Mouse (Mus musculus): Measurements from ENCODE around the gene Ly75. TPM values are rescaled to one million over a fixed set of nuclear protein-coding genes. Genes with fewer than 3 reads are reported as not detected.

Gene Ly75
- total and polyA plus RNA-seq, 3 experiments = 1.1 to 2.2 TPM; not detected in 1

- Histone ChIP-seq H3K9ac (ENCODE audit: control insufficient read depth, low read depth, low read length, poor library complexity, severe bottlenecking) (no peak overlapping the region), H3K4me1 (ENCODE audit: control insufficient read depth in 1 of 2, insufficient read depth in 2 of 2, low read length in 2 of 2) (no peaks in the 10 kb centered on the region), H3K9me3 (replicated peaks; ENCODE audit: insufficient read depth, low read length) (no peaks in the 10 kb centered on the region), H3K79me2 (ENCODE audit: control insufficient read depth, insufficient read depth, low read length, poor library complexity) (no peaks in the 10 kb centered on the region), H3K27ac (ENCODE audit: control insufficient read depth, low read depth, low read length) (no peak overlapping the region), H3K4me3 (ENCODE audit: control insufficient read depth in 1 of 2, insufficient read depth in 1 of 2, low read depth in 2 of 2, low read length in 2 of 2) (no peak overlapping the region), H3K27me3 (ENCODE audit: control insufficient read depth in 1 of 2, insufficient read depth in 2 of 2, low read length in 2 of 2) (no peaks in the 10 kb centered on the region), H3K36me3 (ENCODE audit: control insufficient read depth in 1 of 2, insufficient read depth in 2 of 2, low read length in 2 of 2) (no peaks in the 10 kb centered on the region)
- DNase-seq (ENCODE audit: low read depth, low spot score) = no peak
- TF ChIP-seq CTCF (IDR thresholded peaks at IDR 0.05 in 2 of 3, conservative IDR thresholded peaks at IDR 0.05 in 1 of 3; ENCODE audit: control insufficient read depth in 1 of 3, insufficient read depth in 1 of 3, low read depth in 2 of 3, low read length in 3 of 3, poor library complexity in 1 of 3, severe bottlenecking in 1 of 3) (no peak), ETS1 (IDR thresholded peaks at IDR 0.05; ENCODE audit: low read depth, low read length) (no peak), NRF1 (IDR thresholded peaks at IDR 0.05; ENCODE audit: insufficient read depth, low read depth, low read length, poor library complexity, severe bottlenecking) (no peak), POLR2AphosphoS5 (IDR thresholded peaks at IDR 0.05; ENCODE audit: borderline replicate concordance, low read depth, low read length) (no peak), MXI1 (IDR thresholded peaks at IDR 0.05; ENCODE audit: low read depth, low read length) (no peak), ZKSCAN1 (IDR thresholded peaks at IDR 0.05; ENCODE audit: low read depth, low read length) (no peak), MEF2A (IDR thresholded peaks at IDR 0.05; ENCODE audit: extremely low read depth, insufficient replicate concordance, low read depth, low read length, poor library complexity, severe bottlenecking) (no peak), TAL1 (IDR thresholded peaks at IDR 0.05; ENCODE audit: low read length) (no peak), CHD2 (IDR thresholded peaks at IDR 0.05; ENCODE audit: low read length) (no peak), HCFC1 (IDR thresholded peaks at IDR 0.05; ENCODE audit: low read depth, low read length) (no peak), MAZ (IDR thresholded peaks at IDR 0.05; ENCODE audit: low read depth, low read length) (no peak), MYC (IDR thresholded peaks at IDR 0.05; ENCODE audit: low read depth, low read length) (no peak), MYB (IDR thresholded peaks at IDR 0.05; ENCODE audit: low read depth, low read length) (no peak), TCF12 (IDR thresholded peaks at IDR 0.05; ENCODE audit: low read depth, low read length) (no peak), ZNF384 (IDR thresholded peaks at IDR 0.05; ENCODE audit: low read depth, low read length) (no peak), MAFK (IDR thresholded peaks at IDR 0.05; ENCODE audit: borderline replicate concordance, low read depth, low read length) (no peak)
These were observed 122.3 kb downstream of the Ly75 start for GRCm38 (mm10) chr2:60260621-60261350.

GRCm38 (mm10) chr2:60259186-60259585 lies 123.9 kb downstream of the Ly75 start:
- Histone ChIP-seq H3K9ac (ENCODE audit: control insufficient read depth, low read depth, low read length, poor library complexity, severe bottlenecking) (no peak overlapping the region), H3K79me2 (ENCODE audit: control insufficient read depth, insufficient read depth, low read length, poor library complexity) (no peaks in the 10 kb centered on the region), H3K4me3 (ENCODE audit: control insufficient read depth in 1 of 2, insufficient read depth in 1 of 2, low read depth in 2 of 2, low read length in 2 of 2) (no peak overlapping the region), H3K27me3 (ENCODE audit: control insufficient read depth in 1 of 2, insufficient read depth in 2 of 2, low read length in 2 of 2) (no peaks in the 10 kb centered on the region), H3K27ac (ENCODE audit: control insufficient read depth, low read depth, low read length) (no peak overlapping the region), H3K9me3 (replicated peaks; ENCODE audit: insufficient read depth, low read length) (no peaks in the 10 kb centered on the region), H3K36me3 (ENCODE audit: control insufficient read depth in 1 of 2, insufficient read depth in 2 of 2, low read length in 2 of 2) (no peaks in the 10 kb centered on the region), H3K4me1 (ENCODE audit: control insufficient read depth in 1 of 2, insufficient read depth in 2 of 2, low read length in 2 of 2) (no peaks in the 10 kb centered on the region)
- TF ChIP-seq POLR2AphosphoS5 (IDR thresholded peaks at IDR 0.05; ENCODE audit: borderline replicate concordance, low read depth, low read length) = no peak
- no peak for TF ChIP-seq ZKSCAN1 (IDR thresholded peaks at IDR 0.05; ENCODE audit: low read depth, low read length)
- no peak for TF ChIP-seq ELF1 (IDR thresholded peaks at IDR 0.05; ENCODE audit: low read depth, low read length)
- TF ChIP-seq TBP (IDR thresholded peaks at IDR 0.05; ENCODE audit: low read depth, low read length) = no peak
- TF ChIP-seq CTCF (IDR thresholded peaks at IDR 0.05 in 2 of 3, conservative IDR thresholded peaks at IDR 0.05 in 1 of 3; ENCODE audit: control insufficient read depth in 1 of 3, insufficient read depth in 1 of 3, low read depth in 2 of 3, low read length in 3 of 3, poor library complexity in 1 of 3, severe bottlenecking in 1 of 3) = no peak
- no peak for TF ChIP-seq KAT2A (conservative IDR thresholded peaks at IDR 0.05; ENCODE audit: low read depth, low read length)
- no peak for TF ChIP-seq UBTF (IDR thresholded peaks at IDR 0.05; ENCODE audit: borderline replicate concordance, insufficient read depth, low read depth, low read length)
- TF ChIP-seq TCF12 (IDR thresholded peaks at IDR 0.05; ENCODE audit: low read depth, low read length) = no peak
- TF ChIP-seq ZNF384 (IDR thresholded peaks at IDR 0.05; ENCODE audit: low read depth, low read length) = no peak
- no peak for TF ChIP-seq ZMIZ1 (IDR thresholded peaks at IDR 0.05; ENCODE audit: low read depth, low read length)
- TF ChIP-seq MYB (IDR thresholded peaks at IDR 0.05; ENCODE audit: low read depth, low read length) = no peak
- no peak for TF ChIP-seq E2F4 (IDR thresholded peaks at IDR 0.05; ENCODE audit: borderline replicate concordance, low read depth, low read length)
- no peak for TF ChIP-seq MXI1 (IDR thresholded peaks at IDR 0.05; ENCODE audit: low read depth, low read length)
- no peak for TF ChIP-seq JUND (IDR thresholded peaks at IDR 0.05; ENCODE audit: low read depth, low read length)
- DNase-seq (ENCODE audit: low read depth, low spot score) = no peak

All from MEL (cell line).